Mouse (Mus musculus): ENCODE data around the gene Popdc2. TPM values are rescaled to one million over a fixed set of nuclear protein-coding genes. Genes with fewer than 3 reads are reported as not detected.
A peak's percentile ranks its signal among the peaks of the same experiment; 100 is the strongest.

The Popdc2 gene
- total RNA-seq, 4 experiments from 2014 or later, result 0.35 to 0.89 (median 0.52) TPM

GRCm38 (mm10) chr16:38376163-38376840, 14.3 kb downstream of the Popdc2 start:
- peak in 1 of 2 experiments; percentile 47 for DNase-seq (ENCODE audit: low spot score in 2 of 2)

GRCm38 (mm10) chr16:38376841-38377249, 14.8 kb downstream of the Popdc2 start:
- no peak for DNase-seq (ENCODE audit: low spot score in 2 of 2)

- DNase-seq (ENCODE audit: low spot score in 2 of 2), result no peak
Observed at GRCm38 (mm10) chr16:38377546-38377945, 15.5 kb downstream of the Popdc2 start.

DNA sequence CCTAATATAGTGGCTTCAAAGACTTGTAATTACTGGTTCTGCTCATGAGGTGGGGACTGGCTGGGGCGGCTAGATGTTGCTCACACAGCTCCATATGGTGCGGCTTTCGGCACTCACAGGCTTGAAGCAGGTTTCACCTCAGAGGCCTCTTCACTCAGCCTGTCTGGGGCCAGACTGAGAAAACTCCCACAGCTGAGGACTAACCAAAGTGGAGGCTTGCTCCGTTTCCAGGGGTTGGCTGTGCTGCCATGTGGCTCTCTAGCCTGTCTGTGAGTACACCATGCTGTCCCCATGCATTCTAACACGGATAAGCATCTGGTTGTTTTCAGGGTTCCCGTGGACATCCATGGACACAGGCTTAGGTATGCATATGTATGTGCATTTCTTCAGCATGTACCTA, 16.6 kb downstream of the Popdc2 start:
- DNase-seq (ENCODE audit: low spot score in 2 of 2), result no peak

DNA sequence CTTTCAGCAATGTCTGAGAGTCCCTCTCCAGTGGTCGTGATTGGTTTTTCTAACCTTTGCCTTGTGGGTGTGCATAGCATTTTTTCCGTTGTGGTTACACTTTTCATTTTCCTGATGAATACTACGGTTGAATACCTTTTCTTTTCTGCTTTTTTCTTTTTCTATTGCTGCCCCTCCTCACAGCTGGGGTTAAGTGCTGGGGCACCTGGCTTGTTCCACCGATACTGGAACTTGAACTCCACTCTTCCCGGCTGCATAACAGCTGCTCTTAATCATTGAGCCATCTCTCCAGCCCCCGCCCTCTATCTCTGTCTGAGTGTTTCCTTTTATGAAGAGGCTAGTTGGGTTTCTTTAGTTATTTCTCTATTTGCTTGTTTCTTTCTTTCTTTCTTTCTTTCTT, 17.1 kb downstream of the Popdc2 start:
- DNase-seq (ENCODE audit: low spot score in 2 of 2), result no peak

- no peak for DNase-seq (ENCODE audit: low spot score in 2 of 2)
Observed at GRCm38 (mm10) chr16:38379493-38379892, 17.5 kb downstream of the Popdc2 start.

DNA sequence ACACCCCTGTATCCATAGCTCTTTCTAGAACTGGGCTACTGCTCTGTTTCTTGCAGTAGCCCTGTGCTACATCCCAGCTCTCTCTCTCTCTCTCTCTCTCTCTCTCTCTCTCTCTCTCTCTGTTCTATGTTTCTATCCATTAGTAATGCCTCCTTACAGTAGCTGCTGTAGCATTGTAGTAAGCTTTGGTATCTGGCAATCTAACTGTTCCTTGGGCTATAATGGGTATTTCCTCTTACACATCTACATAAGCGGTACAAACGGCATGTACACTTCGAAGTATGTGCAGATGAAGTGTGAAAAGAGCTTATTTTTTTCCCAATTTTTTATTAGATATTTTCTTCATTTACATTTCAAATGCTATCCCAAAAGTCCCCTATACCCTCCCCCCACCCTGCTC, 17.9 kb downstream of the Popdc2 start:
- DNase-seq (ENCODE audit: low spot score in 2 of 2), result no peak

DNA sequence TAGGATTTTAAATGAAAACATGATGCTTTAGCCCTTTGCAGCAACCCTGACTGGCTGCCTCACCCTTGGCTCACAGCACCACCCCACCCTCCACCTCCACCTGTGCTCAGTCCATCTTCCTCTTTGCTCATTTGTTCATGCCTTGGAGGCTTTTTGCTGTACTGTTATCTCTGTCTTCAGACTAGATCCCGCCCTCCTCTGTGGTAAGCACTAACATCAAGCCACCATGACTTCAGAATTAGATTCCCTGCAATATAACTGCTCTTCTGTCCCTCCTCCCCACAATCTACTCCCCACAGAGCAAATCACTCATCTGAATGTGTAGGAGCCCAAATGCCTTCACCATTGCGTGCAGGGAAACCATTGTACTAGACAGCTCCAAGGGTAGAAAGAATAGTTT, 21.7 kb downstream of the Popdc2 start:
- no peak for DNase-seq (ENCODE audit: low spot score in 2 of 2)

GRCm38 (mm10) chr16:38385184-38385634, 23.2 kb downstream of the Popdc2 start:
- no peak for DNase-seq (ENCODE audit: low spot score in 2 of 2)

- no peak for DNase-seq (ENCODE audit: low spot score in 2 of 2)
Observed at GRCm38 (mm10) chr16:38385700-38386099, 23.7 kb downstream of the Popdc2 start.

GRCm38 (mm10) chr16:38387389-38387788, 25.4 kb downstream of the Popdc2 start:
- DNase-seq (ENCODE audit: low spot score in 2 of 2), result no peak

DNA sequence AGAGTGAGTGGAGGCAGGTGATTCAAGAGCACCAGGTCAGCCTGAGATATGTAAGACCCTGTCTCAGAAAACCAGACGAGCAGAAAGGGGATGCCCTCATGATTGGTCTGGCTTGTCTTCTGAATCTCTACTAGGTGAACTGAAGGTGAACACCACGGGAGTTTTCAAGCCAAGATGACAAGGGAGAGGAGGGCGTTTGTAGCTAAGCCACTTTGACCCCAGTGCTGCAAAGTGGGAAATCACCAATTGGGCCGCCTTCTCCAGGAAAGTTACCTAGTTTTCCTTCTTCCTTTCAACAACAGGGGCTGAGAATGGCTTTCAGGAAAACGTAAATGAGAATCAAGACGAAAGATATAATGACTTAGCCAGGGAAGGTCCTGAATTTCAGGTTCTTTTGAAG, 26.7 kb downstream of the Popdc2 start:
- DNase-seq (ENCODE audit: low spot score in 2 of 2), result no peak

DNA sequence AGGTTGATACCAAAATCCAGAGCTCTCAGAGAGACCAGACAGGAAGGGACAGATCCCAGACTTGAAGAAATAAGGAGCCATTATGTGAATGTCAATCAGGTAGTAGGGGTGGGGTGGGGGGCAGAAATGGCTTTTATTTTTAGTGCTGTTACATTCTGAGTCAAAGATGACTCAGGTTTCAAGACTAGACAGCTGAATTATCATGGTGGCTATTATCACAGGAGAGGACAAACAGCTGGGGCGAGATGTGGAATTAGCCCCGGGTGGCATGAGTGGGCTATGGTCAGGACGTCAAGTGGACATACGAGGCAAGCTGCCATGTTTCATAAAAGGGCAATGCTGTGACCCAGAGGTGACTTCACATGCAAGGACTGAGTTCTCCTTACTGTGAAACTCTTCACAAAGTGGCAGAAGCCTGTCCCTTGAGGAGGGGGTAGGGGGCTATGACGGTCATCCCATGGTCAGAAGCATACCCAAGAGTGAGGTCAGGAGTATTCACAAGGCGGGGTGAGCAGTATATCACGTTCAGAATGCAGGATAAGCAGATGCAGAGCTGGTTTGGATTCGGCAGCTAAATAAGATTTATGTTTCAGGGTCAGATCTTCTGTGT, 27.4 kb downstream of the Popdc2 start:
- no peak for DNase-seq (ENCODE audit: low spot score in 2 of 2)

- DNase-seq (ENCODE audit: low spot score in 2 of 2), result no peak
Observed at GRCm38 (mm10) chr16:38390322-38390721, 28.3 kb downstream of the Popdc2 start.

DNA sequence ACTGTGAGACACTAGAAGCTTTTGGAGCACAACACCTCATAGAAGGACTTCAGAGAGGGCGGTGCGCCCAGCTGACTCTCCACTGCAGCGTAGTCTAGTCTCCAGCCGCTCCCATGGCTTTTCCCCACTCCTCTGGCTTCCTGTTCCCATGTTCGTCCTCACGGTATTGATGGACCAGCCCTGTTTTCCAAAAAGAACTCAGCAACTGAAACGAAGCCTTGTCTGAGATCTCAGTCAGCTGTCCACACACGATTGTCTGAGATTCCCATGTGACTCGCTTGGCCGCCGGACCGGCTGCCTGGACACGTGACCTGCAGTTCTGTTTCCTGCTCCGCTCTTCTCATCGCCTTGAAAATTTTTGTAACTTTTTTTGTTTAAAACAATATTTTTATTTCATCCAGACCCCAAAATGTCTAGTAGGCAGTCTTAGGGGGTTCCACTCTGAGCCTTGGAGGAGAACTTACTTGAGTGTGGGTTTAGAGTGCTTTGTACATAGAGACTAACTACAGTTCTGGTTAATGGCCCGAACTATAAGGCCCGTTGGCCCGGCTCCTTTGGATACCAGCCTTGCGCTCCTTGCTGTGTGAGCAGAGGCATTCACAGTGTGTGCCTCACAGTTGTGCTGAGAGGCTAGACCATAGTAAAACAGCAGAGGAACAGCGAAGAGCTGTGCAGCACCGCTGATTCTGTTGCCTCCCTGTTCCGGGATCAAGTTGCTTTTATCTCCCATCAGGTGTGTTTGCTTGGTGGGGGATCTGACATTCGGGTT, 30.3 kb downstream of the Popdc2 start:
- no peak for DNase-seq (ENCODE audit: low spot score in 2 of 2)

DNA sequence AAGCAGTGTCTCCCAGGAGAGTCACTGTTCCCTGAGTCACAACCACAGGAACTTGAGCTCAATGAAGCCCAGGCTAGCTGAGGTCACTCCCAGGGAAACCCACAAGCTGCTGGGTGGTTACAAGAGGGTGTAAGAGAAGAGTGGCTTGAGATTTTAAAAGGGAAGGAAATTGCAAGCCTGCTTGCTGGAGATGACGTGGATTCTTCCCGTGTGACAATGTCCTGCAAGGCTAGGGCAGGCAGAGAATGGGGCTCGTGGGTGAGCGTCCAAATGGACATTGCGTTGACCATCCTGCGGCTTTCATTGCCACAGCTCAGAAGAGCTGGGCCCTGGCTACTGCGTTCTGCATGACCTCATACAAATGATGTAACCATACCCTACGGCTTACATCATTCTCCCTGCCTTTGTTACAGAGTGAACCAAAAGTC, 32.2 kb downstream of the Popdc2 start:
- no peak for DNase-seq (ENCODE audit: low spot score in 2 of 2)

DNA sequence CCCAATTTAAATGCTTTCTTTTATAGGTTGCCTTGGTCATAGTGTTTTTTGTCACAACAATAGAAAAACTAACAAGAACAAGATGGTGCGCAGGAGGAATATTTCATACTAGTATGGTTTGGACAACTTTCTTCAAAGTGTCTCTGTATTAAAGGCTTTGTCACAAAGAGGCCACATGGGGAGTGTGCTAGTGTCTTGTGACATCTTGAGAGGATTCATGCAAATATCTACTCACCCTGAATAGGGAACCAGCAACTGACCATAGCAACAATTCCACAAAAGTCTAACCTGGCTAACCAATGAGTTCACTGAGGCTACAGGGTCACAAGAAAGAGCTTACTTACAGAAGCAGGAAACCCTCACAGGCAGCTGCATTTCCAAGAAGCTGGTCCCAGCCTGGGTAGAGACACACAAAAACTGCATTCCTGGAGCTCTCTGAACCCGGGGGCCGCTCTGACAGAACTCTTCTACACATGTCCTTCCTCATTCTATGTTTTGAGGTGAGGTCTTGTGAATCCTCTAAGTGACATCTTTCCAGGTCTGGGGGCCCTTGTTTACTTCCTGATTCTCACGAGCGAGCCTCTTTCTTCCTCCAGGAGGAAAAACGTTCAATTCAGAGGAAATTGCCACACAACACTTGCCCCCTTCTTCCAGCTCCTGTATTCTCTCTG, 33.2 kb downstream of the Popdc2 start:
- DNase-seq (ENCODE audit: low spot score in 2 of 2), result no peak

GRCm38 (mm10) chr16:38396155-38396554, 34.1 kb downstream of the Popdc2 start:
- no peak for DNase-seq (ENCODE audit: low spot score in 2 of 2)

DNA sequence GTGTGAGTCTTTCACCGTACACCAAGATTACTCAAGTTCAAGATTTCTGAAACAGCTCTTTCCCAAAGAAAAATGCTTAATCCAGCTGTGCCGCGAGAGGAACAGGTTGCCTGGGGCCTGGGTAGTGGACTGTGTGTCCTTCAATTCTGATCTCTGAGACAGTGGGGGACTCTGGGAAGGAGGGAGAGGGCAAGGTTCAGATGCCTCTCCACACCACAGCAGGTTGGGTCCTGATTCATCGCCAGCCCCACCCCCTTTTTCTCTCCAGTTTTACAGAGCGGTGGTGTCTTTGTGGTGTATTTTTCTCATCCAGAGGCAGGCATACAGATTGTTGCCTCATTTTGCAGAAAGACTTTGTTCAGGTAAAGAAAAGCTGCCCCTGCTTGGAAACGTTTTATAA, 36.3 kb downstream of the Popdc2 start:
- DNase-seq (ENCODE audit: low spot score in 2 of 2), result no peak

- DNase-seq (ENCODE audit: low spot score in 2 of 2), result no peak
Observed at GRCm38 (mm10) chr16:38399076-38399475, 37.1 kb downstream of the Popdc2 start.

DNA sequence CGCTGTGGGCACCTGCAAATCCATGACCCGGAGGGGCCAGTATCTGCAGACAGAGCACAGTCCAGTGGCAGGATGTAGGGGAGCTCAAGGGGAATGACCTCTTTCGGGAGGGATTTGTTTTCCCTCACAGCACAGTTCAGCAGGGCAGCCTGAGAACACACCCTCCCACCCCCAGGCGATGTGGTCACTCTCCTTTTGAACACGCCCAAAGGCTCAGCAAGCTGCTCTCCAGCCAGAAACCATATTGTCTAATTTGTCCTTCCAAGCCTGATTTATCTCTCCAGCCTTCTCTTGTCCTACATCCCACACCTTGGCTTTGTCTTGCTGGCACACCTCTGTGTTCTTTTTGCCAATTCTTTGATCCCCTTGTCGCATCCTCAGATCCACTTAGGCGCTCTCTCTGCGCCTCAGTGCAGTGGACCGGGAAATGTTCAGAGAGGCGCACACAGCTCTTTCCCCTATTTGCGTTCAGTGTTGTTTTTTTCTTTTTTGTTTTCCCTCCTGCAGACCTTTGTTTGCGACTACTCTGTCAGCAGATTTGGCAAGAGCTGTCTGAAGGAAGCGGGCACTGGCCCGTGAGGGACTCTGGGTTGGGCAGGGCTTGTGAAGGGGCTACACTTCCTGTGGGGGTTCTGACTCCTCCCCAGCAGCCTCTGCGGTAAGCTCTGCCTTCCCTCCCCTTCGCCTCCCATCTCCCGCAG, 37.7 kb downstream of the Popdc2 start:
- DNase-seq (ENCODE audit: low spot score in 2 of 2), result no peak

Data from left cerebral cortex, adult 8-10 months (tissue).